Mouse (Mus musculus): ENCODE results near the gene Crybg1.

DNA sequence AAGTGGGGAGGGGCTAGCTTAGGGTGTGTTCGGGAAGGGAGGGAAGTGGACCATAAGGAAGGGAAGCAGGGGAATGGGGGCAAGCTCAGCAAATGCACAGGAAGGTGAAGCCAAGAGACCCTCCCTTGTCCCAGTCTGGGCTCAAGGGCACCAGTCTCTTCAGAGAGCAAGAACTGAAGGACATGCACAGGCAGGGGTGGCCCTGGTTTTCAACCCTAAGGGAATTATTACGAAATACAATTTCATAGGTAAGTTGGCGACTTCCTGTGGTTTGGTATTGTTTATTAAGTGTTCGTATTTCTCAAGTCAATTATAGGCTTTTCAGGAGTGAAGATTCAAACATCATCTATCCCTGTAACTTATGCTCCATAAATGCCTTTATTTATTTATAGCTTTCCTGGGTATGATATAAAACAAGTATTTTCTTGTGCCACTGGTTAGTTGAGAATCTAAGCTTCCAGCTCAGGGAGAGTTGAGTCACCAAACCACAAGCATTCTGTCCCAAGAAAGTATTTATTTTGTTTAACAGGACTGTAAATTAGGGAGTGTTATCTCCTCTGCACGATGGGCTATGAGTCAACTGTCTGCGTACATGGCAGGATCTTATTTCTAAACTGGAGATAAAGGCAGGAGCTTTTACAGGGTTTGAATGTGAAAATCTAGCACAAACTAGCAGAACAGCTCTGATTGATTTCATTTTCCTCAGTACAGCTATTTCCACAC, 69.7 kb downstream of the Crybg1 start:
- TF ChIP-seq CTCF (IDR thresholded peaks at IDR 0.05; ENCODE audit: extremely low read depth, insufficient read depth, low read length) (no peak), POLR2A (IDR thresholded peaks at IDR 0.05; ENCODE audit: extremely low read depth, insufficient read depth, low read length) (no peak)

Measured in cortical plate, adult 2 months (tissue).